ENCODE assay signal across 20 mouse cellular contexts in genomic region chr11:32008049-32008448, GRCm38 (mm10). TPM values are rescaled to one million over a fixed set of nuclear protein-coding genes. Genes with fewer than 3 reads are reported as not detected.
DNase-seq lines count a peak whose midpoint lies in the region; ATAC-seq and TF ChIP-seq lines count a peak whose summit lies in the region.
"Not testable (repeated sequence)": the region's sequence is repeated elsewhere in the genome, so short reads cannot be mapped to it uniquely, and the experiment has no call there.
"Had no signal": no experiment of that assay in that cellular context is flagged by ENCODE, and none has a peak within 500 bp of the region (broad histone marks: within the 10 kb centered on the region; RNA-seq: fewer than 3 reads in every experiment).

No protein-coding gene starts in this region.

- H3K27ac ChIP-seq in forebrain, postnatal 0 days (ENCODE audit: low read depth, low read length): 0 out of 2 replicates have a peak overlapping the region, but pooled peaks have one; percentile 82
- H3K27ac ChIP-seq in hindbrain, embryonic 14.5 days; midbrain, embryonic 13.5 days; neural tube, embryonic 15.5 days (replicated peaks): not testable (repeated sequence)
- peak overlapping the region; percentile 36; the same call in 1 of the 2 replicates for H3K27ac ChIP-seq in left cerebral cortex, adult 2 months
- peak overlapping the region; percentile 19; the same call in 1 of the 2 replicates for H3K27ac ChIP-seq in midbrain, embryonic 16.5 days (ENCODE audit: low read length)

- TF ChIP-seq CTCF in forebrain, postnatal 0 days (IDR thresholded peaks at IDR 0.05; ENCODE audit: low read depth); left cerebral cortex, adult 2 months (IDR thresholded peaks at IDR 0.05): not testable (repeated sequence)

- not testable (repeated sequence) for ATAC-seq in forebrain, postnatal 0 days; hindbrain, embryonic 14.5 days (ENCODE audit: low FRiP score); midbrain, embryonic 13.5 days; midbrain, embryonic 16.5 days; neural tube, embryonic 15.5 days (ENCODE audit: low FRiP score)

- 85% methylated on average over 3 of the region's 3 CpGs for WGBS in forebrain, postnatal 0 days
- 81% methylated on average over 3 of the region's 3 CpGs for WGBS in hindbrain, embryonic 14.5 days
- WGBS in midbrain, embryonic 13.5 days: 92% methylated on average over 3 of the region's 3 CpGs
- WGBS in midbrain, embryonic 16.5 days: 91% methylated on average over 3 of the region's 3 CpGs
- WGBS in neural tube, embryonic 15.5 days: 90% methylated on average over 3 of the region's 3 CpGs

- not testable (repeated sequence) for H3K27me3 ChIP-seq in forebrain, postnatal 0 days (ENCODE audit: insufficient read depth, low read length); hindbrain, embryonic 14.5 days (ENCODE audit: control insufficient read depth, insufficient read depth, low read length); midbrain, embryonic 13.5 days; midbrain, embryonic 16.5 days (ENCODE audit: control insufficient read depth, insufficient read depth, low read depth, low read length); neural tube, embryonic 15.5 days (replicated peaks)

- H3K4me3 ChIP-seq in forebrain, postnatal 0 days (ENCODE audit: low read depth, low read length); hindbrain, embryonic 14.5 days (replicated peaks; ENCODE audit: low read length); left cerebral cortex, adult 2 months; midbrain, embryonic 13.5 days (replicated peaks); midbrain, embryonic 16.5 days (ENCODE audit: low read depth, low read length); neural tube, embryonic 15.5 days (replicated peaks): not testable (repeated sequence)

- not testable (repeated sequence) for H3K9me3 ChIP-seq in forebrain, postnatal 0 days (ENCODE audit: low read length); hindbrain, embryonic 14.5 days (ENCODE audit: control insufficient read depth, low read length); midbrain, embryonic 16.5 days (replicated peaks; ENCODE audit: control insufficient read depth, low read length, poor library complexity, severe bottlenecking); neural tube, embryonic 15.5 days (replicated peaks)
- H3K9me3 ChIP-seq in midbrain, embryonic 13.5 days: peaks cover 14% of the 10 kb centered on the region; the same call in 1 of the 2 replicates

- peak; percentile 55 for DNase-seq in R1 (ENCODE audit: low read depth, low spot score)
- DNase-seq in forebrain, postnatal 0 days; hindbrain, embryonic 14.5 days (ENCODE audit: low spot score); left cerebral cortex, adult 2 months (ENCODE audit: extremely low spot score in 1 of 2, low spot score in 2 of 2): not testable (repeated sequence)

- H3K4me1 ChIP-seq in forebrain, postnatal 0 days (ENCODE audit: insufficient read depth): peaks cover 40% of the 10 kb centered on the region
- peaks cover 63% of the 10 kb centered on the region for H3K4me1 ChIP-seq in hindbrain, embryonic 14.5 days (replicated peaks; ENCODE audit: control insufficient read depth, insufficient read depth, low read length)
- peaks cover 78% of the 10 kb centered on the region for H3K4me1 ChIP-seq in midbrain, embryonic 13.5 days (replicated peaks)
- peaks cover 76% of the 10 kb centered on the region for H3K4me1 ChIP-seq in midbrain, embryonic 16.5 days (ENCODE audit: control insufficient read depth, insufficient read depth, low read length)
- H3K4me1 ChIP-seq in neural tube, embryonic 15.5 days: peaks cover 65% of the 10 kb centered on the region

- intact Hi-C loops in left cerebral cortex, adult 2 months (cut with DNase I): not testable (repeated sequence)

- 0 out of 2 replicates have a peak overlapping the region, but pooled peaks have one; percentile 28 for H3K9ac ChIP-seq in forebrain, postnatal 0 days
- not testable (repeated sequence) for H3K9ac ChIP-seq in hindbrain, embryonic 14.5 days; midbrain, embryonic 13.5 days (replicated peaks); midbrain, embryonic 16.5 days (ENCODE audit: low read depth, low read length); neural tube, embryonic 15.5 days (replicated peaks)

- peaks cover 40% of the 10 kb centered on the region for H3K36me3 ChIP-seq in forebrain, postnatal 0 days (ENCODE audit: insufficient read depth)
- H3K36me3 ChIP-seq in hindbrain, embryonic 14.5 days (replicated peaks; ENCODE audit: control insufficient read depth, insufficient read depth): peaks cover 57% of the 10 kb centered on the region
- peaks cover 62% of the 10 kb centered on the region for H3K36me3 ChIP-seq in midbrain, embryonic 13.5 days
- peaks cover 36% of the 10 kb centered on the region for H3K36me3 ChIP-seq in midbrain, embryonic 16.5 days (ENCODE audit: control insufficient read depth, insufficient read depth, low read length)
- peaks cover 39% of the 10 kb centered on the region for H3K36me3 ChIP-seq in neural tube, embryonic 15.5 days

- peak overlapping the region; percentile 38; the same call in 1 of the 2 replicates for H3K4me2 ChIP-seq in forebrain, postnatal 0 days (ENCODE audit: low read depth)
- H3K4me2 ChIP-seq in hindbrain, embryonic 14.5 days (replicated peaks): peak overlapping the region; percentile 31; the same call in 1 of the 2 replicates
- H3K4me2 ChIP-seq in midbrain, embryonic 13.5 days (replicated peaks): peak overlapping the region; percentile 43; the same call in 1 of the 2 replicates
- peak overlapping the region; percentile 47; the same call in 1 of the 2 replicates for H3K4me2 ChIP-seq in midbrain, embryonic 16.5 days (ENCODE audit: low read length)
- H3K4me2 ChIP-seq in neural tube, embryonic 15.5 days: peak overlapping the region; percentile 31; the same call in 1 of the 2 replicates

RNA-seq across cellular contexts. Expression of gene Nsg2, which starts 7.8 kb away (rescaled TPM):
- 1,434 and 1,519 TPM in 2 replicates for total RNA-seq in forebrain, postnatal 0 days (2014; rRNA removed)
- polyA plus RNA-seq in forebrain, postnatal 0 days (2015; fragmentation: Nextera tagmentation; extraction: Ambion mirVana): 646 and 742 TPM in 2 replicates
- 157 and 172 TPM in 2 replicates for polyA plus RNA-seq in hindbrain, embryonic 14.5 days (2014; fragmentation: Nextera tagmentation; extraction: Ambion mirVana)
- total RNA-seq in left cerebral cortex, adult 2 months (2021): 100 to 1,000 TPM; 605 to 615 TPM
- polyA plus RNA-seq in midbrain, embryonic 13.5 days (2015; fragmentation: Nextera tagmentation; extraction: Ambion mirVana): 444 and 467 TPM in 2 replicates
- polyA plus RNA-seq in midbrain, embryonic 16.5 days (2015; fragmentation: Nextera tagmentation; extraction: Ambion mirVana): 730 and 757 TPM in 2 replicates
- 394 and 482 TPM in 2 replicates for polyA plus RNA-seq in neural tube, embryonic 15.5 days (2015; fragmentation: Nextera tagmentation; extraction: Ambion mirVana)
- polyA plus RNA-seq: C2C12; erythroblast, embryonic 14.5 days; G1E; Patski had no signal

RNA-seq across cellular contexts. Expression of gene 4930524B15Rik, which starts 42.7 kb away (rescaled TPM):
- 0.54 and 1.3 TPM in 2 replicates for total RNA-seq in forebrain, postnatal 0 days (2014; rRNA removed)
- 0.25 and 0.41 TPM in 2 replicates for polyA plus RNA-seq in forebrain, postnatal 0 days (2015; fragmentation: Nextera tagmentation; extraction: Ambion mirVana)
- 0.40 and 0.60 TPM in 2 replicates for polyA plus RNA-seq in hindbrain, embryonic 14.5 days (2014; fragmentation: Nextera tagmentation; extraction: Ambion mirVana)
- not detected for total RNA-seq in left cerebral cortex, adult 2 months (2021)
- 0.26 and 0.48 TPM in 2 replicates for polyA plus RNA-seq in midbrain, embryonic 13.5 days (2015; fragmentation: Nextera tagmentation; extraction: Ambion mirVana)
- polyA plus RNA-seq in midbrain, embryonic 16.5 days (2015; fragmentation: Nextera tagmentation; extraction: Ambion mirVana): 0.20 and 0.53 TPM in 2 replicates
- 0.22 and 0.29 TPM in 2 replicates for polyA plus RNA-seq in neural tube, embryonic 15.5 days (2015; fragmentation: Nextera tagmentation; extraction: Ambion mirVana)
- total RNA-seq: adrenal gland, adult 8-10 months; adrenal gland, postnatal 25 days; G1E; gastrocnemius, adult 8-10 months; gastrocnemius, postnatal 25 days; heart, adult 18-20 months; heart, postnatal 10 days; heart, postnatal 36 days had no signal
- polyA plus RNA-seq: activated CD4-positive, CD25-positive, alpha-beta regulatory T cell, adult 4 months; C2C12; erythroblast, embryonic 14.5 days; G1E; intestine, embryonic 15.5 days; Patski had no signal
